Mouse (Mus musculus): ENCODE results near the gene Pkd1l1. TPM values are rescaled to one million over a fixed set of nuclear protein-coding genes. Genes with fewer than 3 reads are reported as not detected.

Gene Pkd1l1
- polyA plus RNA-seq, 1 experiment from 2014 or later = 0.05 TPM

- 50% methylated on average over 4 of the region's 4 CpGs for WGBS (ENCODE audit: insufficient replicate concordance)
- no peaks in the 10 kb centered on the region for H3K36me3 ChIP-seq (replicated peaks)
- no peaks in the 10 kb centered on the region for H3K4me1 ChIP-seq (replicated peaks)
- no peak overlapping the region for H3K27ac ChIP-seq (replicated peaks)
- no peak overlapping the region for H3K4me3 ChIP-seq (replicated peaks)
- no peaks in the 10 kb centered on the region for H3K9me3 ChIP-seq (replicated peaks)
- H3K9ac ChIP-seq = no peak overlapping the region
- no peaks in the 10 kb centered on the region for H3K27me3 ChIP-seq
- no peak overlapping the region for H3K4me2 ChIP-seq
- ATAC-seq (ENCODE audit: insufficient read depth) = no peak
Measured at GRCm38 (mm10) chr11:8978154-8978553, 5.1 kb upstream of the Pkd1l1 start.

DNA sequence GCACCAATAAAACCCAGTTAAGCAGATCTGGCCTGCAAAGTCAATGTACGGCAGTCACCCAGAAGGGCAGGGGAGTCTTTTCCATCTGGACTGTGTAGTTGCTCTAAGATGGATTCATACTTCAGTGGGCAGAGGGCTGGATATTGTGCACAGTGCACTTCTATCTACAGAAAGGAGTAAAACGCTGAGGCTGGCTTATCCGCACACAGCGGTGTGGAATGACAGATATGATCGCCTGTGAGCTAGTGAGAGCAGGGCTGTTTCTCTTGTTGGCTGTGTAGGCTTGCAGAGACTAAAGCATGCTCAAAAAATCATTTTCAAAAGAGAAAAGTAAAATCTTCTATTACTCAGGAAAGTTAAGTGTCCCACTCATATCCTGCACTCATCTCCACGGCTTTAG is 973 bp downstream of the Pkd1l1 start:
- 45% methylated on average over 6 of the region's 6 CpGs for WGBS (ENCODE audit: insufficient replicate concordance)
- Histone ChIP-seq H3K27me3 (no peaks in the 10 kb centered on the region), H3K27ac (replicated peaks) (no peak overlapping the region; the same call in 1 of the 2 replicates), H3K36me3 (replicated peaks) (no peaks in the 10 kb centered on the region), H3K9ac (no peak overlapping the region), H3K4me2 (peak overlapping the region; percentile 21; the same call in 1 of the 2 replicates), H3K4me1 (replicated peaks) (peaks cover 44% of the 10 kb centered on the region), H3K9me3 (replicated peaks) (no peaks in the 10 kb centered on the region), H3K4me3 (replicated peaks) (no peak overlapping the region)
- ATAC-seq (ENCODE audit: insufficient read depth) = peak; percentile 65

GRCm38 (mm10) chr11:8970509-8970908 is 2.6 kb downstream of the Pkd1l1 start:
- H3K4me1 ChIP-seq (replicated peaks) = peaks cover 44% of the 10 kb centered on the region
- 25% methylated on average over 9 of the region's 9 CpGs for WGBS (ENCODE audit: insufficient replicate concordance)
- H3K27ac ChIP-seq (replicated peaks) = peak overlapping the region; percentile 70
- H3K4me3 ChIP-seq (replicated peaks) = peak overlapping the region; percentile 28
- H3K36me3 ChIP-seq (replicated peaks) = no peaks in the 10 kb centered on the region
- H3K9me3 ChIP-seq (replicated peaks) = no peaks in the 10 kb centered on the region
- no peak overlapping the region for H3K9ac ChIP-seq
- peak overlapping the region; percentile 59 for H3K4me2 ChIP-seq
- peak; percentile 80 for ATAC-seq (ENCODE audit: insufficient read depth)
- no peaks in the 10 kb centered on the region for H3K27me3 ChIP-seq

GRCm38 (mm10) chr11:8968094-8968493 is 5.0 kb downstream of the Pkd1l1 start:
- no peaks in the 10 kb centered on the region for H3K36me3 ChIP-seq (replicated peaks)
- 70% methylated on average over 7 of the region's 7 CpGs for WGBS (ENCODE audit: insufficient replicate concordance)
- no peaks in the 10 kb centered on the region for H3K27me3 ChIP-seq
- H3K4me3 ChIP-seq (replicated peaks) = no peak overlapping the region
- H3K4me2 ChIP-seq = peak overlapping the region; percentile 35; the same call in 1 of the 2 replicates
- no peak overlapping the region for H3K9ac ChIP-seq
- 0 out of 2 replicates have a peak overlapping the region, but pooled peaks have one; percentile 30 for H3K27ac ChIP-seq (replicated peaks)
- ATAC-seq (ENCODE audit: insufficient read depth) = peak; percentile 47
- H3K9me3 ChIP-seq (replicated peaks) = no peaks in the 10 kb centered on the region
- peaks cover 44% of the 10 kb centered on the region for H3K4me1 ChIP-seq (replicated peaks)

DNA sequence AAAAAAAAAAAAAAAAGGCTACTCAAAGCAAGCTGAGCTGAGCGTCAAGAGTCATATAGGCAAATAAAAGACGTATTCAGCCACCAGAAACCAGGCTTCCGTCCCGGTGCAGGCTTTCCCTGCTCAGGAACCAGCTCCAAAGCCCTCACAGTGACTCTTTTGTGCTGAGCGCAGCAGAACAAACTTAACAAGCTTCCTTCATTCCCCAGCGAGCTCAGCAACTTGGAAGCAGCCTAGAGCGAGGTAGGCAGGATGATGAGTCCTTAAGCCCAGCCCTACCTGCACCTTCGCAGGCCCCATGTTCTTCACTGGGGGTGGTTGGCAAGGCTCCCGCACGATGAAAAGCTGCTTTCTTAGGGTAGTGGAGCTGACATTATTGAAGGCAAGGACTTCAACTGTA is 14.5 kb downstream of the Pkd1l1 start:
- Histone ChIP-seq H3K27ac (replicated peaks) (no peak overlapping the region), H3K4me1 (replicated peaks) (no peaks in the 10 kb centered on the region), H3K27me3 (no peaks in the 10 kb centered on the region), H3K36me3 (replicated peaks) (no peaks in the 10 kb centered on the region), H3K9ac (no peak overlapping the region), H3K4me2 (no peak overlapping the region), H3K4me3 (replicated peaks) (no peak overlapping the region), H3K9me3 (replicated peaks) (no peaks in the 10 kb centered on the region)
- ATAC-seq (ENCODE audit: insufficient read depth) = no peak
- WGBS (ENCODE audit: insufficient replicate concordance) = 65% methylated on average over 10 of the region's 10 CpGs

DNA sequence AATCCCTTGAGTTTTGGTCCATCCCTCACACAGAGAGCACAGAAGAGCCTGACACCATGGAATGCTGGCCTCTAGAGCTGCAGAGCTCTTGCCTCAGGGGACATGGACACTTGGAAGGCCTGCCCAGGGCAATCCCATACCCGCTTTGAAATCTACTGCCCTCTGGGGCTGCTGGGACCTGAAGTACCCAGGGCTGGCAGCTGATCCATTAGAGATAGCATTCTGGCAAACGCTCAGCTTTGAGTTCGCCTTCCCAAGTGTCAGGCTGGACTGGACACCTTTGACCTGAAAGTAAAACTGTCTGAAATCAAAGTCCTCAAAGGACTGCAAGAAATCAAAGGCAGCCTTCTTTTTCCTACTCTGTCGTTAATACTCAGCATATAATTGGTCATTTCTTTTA is 15.0 kb downstream of the Pkd1l1 start:
- ATAC-seq (ENCODE audit: insufficient read depth) = no peak
- H3K4me1 ChIP-seq (replicated peaks) = no peaks in the 10 kb centered on the region
- H3K36me3 ChIP-seq (replicated peaks) = no peaks in the 10 kb centered on the region
- no peak overlapping the region for H3K27ac ChIP-seq (replicated peaks)
- WGBS (ENCODE audit: insufficient replicate concordance) = 56% methylated on average over 4 of the region's 4 CpGs
- no peaks in the 10 kb centered on the region for H3K27me3 ChIP-seq
- H3K4me2 ChIP-seq = no peak overlapping the region
- no peak overlapping the region for H3K9ac ChIP-seq
- no peak overlapping the region for H3K4me3 ChIP-seq (replicated peaks)
- H3K9me3 ChIP-seq (replicated peaks) = no peaks in the 10 kb centered on the region

- no peak for ATAC-seq (ENCODE audit: insufficient read depth)
- 49% methylated on average over 6 of the region's 6 CpGs for WGBS (ENCODE audit: insufficient replicate concordance)
- no peaks in the 10 kb centered on the region for H3K27me3 ChIP-seq
Measured at GRCm38 (mm10) chr11:8957023-8957422, 16.0 kb downstream of the Pkd1l1 start.

DNA sequence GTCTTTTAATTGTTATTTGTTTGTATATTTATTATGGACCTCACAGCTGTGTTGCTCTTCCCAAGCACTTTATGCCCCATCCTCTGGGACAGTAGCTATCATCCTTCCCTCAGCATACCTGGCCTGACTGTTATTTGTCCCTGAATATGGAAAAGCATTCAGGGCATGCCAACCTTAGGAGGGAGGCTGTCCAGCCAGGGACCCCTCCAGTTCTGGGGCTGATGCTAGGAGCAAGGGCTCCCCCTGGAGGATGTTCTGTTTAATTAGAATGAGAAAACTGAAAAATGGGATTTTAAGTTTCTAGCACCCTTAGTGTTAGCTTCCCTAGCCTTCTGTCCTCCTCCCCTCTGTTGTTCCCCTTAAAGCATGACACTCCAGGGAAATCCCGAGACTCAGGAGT is 17.4 kb downstream of the Pkd1l1 start:
- no peaks in the 10 kb centered on the region for H3K27me3 ChIP-seq
- WGBS (ENCODE audit: insufficient replicate concordance) = 3% methylated on average over 1 of the region's 1 CpGs
- no peaks in the 10 kb centered on the region for H3K9me3 ChIP-seq (replicated peaks)
- H3K36me3 ChIP-seq (replicated peaks) = no peaks in the 10 kb centered on the region
- H3K9ac ChIP-seq = no peak overlapping the region
- no peak overlapping the region for H3K4me2 ChIP-seq
- no peak for ATAC-seq (ENCODE audit: insufficient read depth)
- no peaks in the 10 kb centered on the region for H3K4me1 ChIP-seq (replicated peaks)
- H3K27ac ChIP-seq (replicated peaks) = no peak overlapping the region
- H3K4me3 ChIP-seq (replicated peaks) = no peak overlapping the region

More at GRCm38 (mm10) chr11:8957023-8957422, 16.0 kb downstream of the Pkd1l1 start:
- Histone ChIP-seq H3K36me3 (replicated peaks) (no peaks in the 10 kb centered on the region), H3K27ac (replicated peaks) (no peak overlapping the region), H3K4me1 (replicated peaks) (no peaks in the 10 kb centered on the region), H3K9me3 (replicated peaks) (no peaks in the 10 kb centered on the region), H3K4me2 (no peak overlapping the region), H3K4me3 (replicated peaks) (no peak overlapping the region), H3K9ac (no peak overlapping the region)

- Histone ChIP-seq H3K9me3 (replicated peaks) (no peaks in the 10 kb centered on the region), H3K9ac (no peak overlapping the region), H3K36me3 (replicated peaks) (no peaks in the 10 kb centered on the region), H3K4me2 (no peak overlapping the region), H3K4me3 (replicated peaks) (no peak overlapping the region), H3K27me3 (no peaks in the 10 kb centered on the region), H3K27ac (replicated peaks) (no peak overlapping the region), H3K4me1 (replicated peaks) (no peaks in the 10 kb centered on the region)
- no peak for ATAC-seq (ENCODE audit: insufficient read depth)
- WGBS (ENCODE audit: insufficient replicate concordance) = 69% methylated on average over 6 of the region's 6 CpGs
Measured at GRCm38 (mm10) chr11:8949765-8950430, 23.2 kb downstream of the Pkd1l1 start.

DNA sequence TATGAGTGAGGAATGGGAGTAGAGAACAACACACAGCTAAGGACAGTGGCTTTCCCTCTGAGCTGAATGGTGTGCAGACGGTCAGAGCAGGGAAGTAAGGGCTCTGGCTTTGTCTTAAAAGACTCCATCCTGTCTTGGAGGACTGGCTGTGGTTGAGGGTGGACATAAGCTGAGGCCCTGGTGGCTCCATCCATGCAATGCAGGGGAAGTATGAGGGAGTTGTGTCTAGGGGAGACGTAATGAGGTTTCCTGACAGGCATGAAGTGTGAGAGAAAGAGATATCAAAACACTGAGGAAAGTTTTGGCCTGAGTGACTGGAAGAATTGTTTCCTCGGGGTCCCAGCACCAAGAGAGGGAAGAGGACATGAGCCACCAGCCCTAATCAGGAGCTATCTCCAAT is 24.2 kb downstream of the Pkd1l1 start:
- H3K36me3 ChIP-seq (replicated peaks) = no peaks in the 10 kb centered on the region
- no peak overlapping the region for H3K9ac ChIP-seq
- WGBS (ENCODE audit: insufficient replicate concordance) = 28% methylated on average over 3 of the region's 3 CpGs
- H3K27ac ChIP-seq (replicated peaks) = no peak overlapping the region
- no peak overlapping the region for H3K4me3 ChIP-seq (replicated peaks)
- no peak overlapping the region for H3K4me2 ChIP-seq
- ATAC-seq (ENCODE audit: insufficient read depth) = no peak
- no peaks in the 10 kb centered on the region for H3K9me3 ChIP-seq (replicated peaks)
- H3K4me1 ChIP-seq (replicated peaks) = peaks cover 8% of the 10 kb centered on the region
- no peaks in the 10 kb centered on the region for H3K27me3 ChIP-seq

DNA sequence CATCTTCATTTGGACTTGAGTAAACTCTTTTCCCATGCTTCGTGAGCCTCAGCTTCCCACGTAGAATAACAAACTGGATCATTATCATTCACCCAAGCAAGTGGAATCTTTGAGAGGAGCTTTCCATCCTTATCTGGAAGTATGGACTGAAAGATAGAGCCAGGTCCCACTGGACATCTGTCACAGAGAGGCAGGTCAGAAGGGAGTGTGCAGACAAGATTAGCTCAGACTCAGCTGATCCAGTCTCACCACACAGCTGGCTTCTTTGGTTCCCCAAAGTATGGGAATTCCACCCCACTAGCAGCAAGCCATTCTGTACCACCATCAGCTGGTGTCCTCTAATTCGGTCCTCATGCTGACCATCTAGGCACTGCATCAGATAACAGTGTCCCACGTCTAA is 29.0 kb downstream of the Pkd1l1 start:
- no peak overlapping the region for H3K4me3 ChIP-seq (replicated peaks)
- H3K4me2 ChIP-seq = no peak overlapping the region; the same call in 1 of the 2 replicates
- H3K27me3 ChIP-seq = no peaks in the 10 kb centered on the region
- no peaks in the 10 kb centered on the region for H3K36me3 ChIP-seq (replicated peaks)
- 40% methylated on average over 4 of the region's 4 CpGs for WGBS (ENCODE audit: insufficient replicate concordance)
- peaks cover 9% of the 10 kb centered on the region for H3K4me1 ChIP-seq (replicated peaks)
- H3K9ac ChIP-seq = no peak overlapping the region
- H3K9me3 ChIP-seq (replicated peaks) = no peaks in the 10 kb centered on the region
- ATAC-seq (ENCODE audit: insufficient read depth) = peak; percentile 73
- no peak overlapping the region for H3K27ac ChIP-seq (replicated peaks)

DNA sequence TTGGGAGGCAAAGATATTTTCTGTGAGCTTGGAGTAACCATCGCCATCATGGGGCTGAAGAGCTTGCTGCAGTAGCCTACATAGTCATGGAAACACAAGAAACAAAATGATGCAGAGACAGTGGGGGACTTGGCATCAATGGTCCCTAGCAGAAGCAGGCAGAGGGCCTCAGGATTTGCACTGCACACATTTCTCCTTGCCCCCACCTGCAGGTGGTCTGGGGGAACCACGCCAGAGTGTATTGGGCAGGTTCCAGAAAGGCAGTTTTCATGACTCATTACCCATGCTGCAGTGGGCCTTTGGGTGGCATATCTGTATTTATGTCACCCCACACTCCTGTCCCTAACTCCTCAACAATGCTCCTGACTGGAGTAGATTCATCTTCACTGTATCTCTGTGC is 30.6 kb downstream of the Pkd1l1 start:
- Histone ChIP-seq H3K27me3 (no peaks in the 10 kb centered on the region), H3K36me3 (replicated peaks) (no peaks in the 10 kb centered on the region), H3K9me3 (replicated peaks) (no peaks in the 10 kb centered on the region), H3K27ac (replicated peaks) (no peak overlapping the region), H3K9ac (no peak overlapping the region), H3K4me3 (replicated peaks) (no peak overlapping the region), H3K4me1 (replicated peaks) (peaks cover 9% of the 10 kb centered on the region), H3K4me2 (no peak overlapping the region)
- ATAC-seq (ENCODE audit: insufficient read depth) = no peak
- 59% methylated on average over 2 of the region's 2 CpGs for WGBS (ENCODE audit: insufficient replicate concordance)

Data from liver, embryonic 15.5 days (tissue).